8 mouse cellular contexts compared by ENCODE assay signal in genomic region chrX:162453821-162454402, GRCm38 (mm10).
A peak's percentile ranks its signal among the peaks of the same experiment; 100 is the strongest.
DNase-seq lines count a peak whose midpoint lies in the region; ATAC-seq and TF ChIP-seq lines count a peak whose summit lies in the region.
"Had no signal": no experiment of that assay in that cellular context is flagged by ENCODE, and none has a peak within 500 bp of the region (broad histone marks: within the 10 kb centered on the region; RNA-seq: fewer than 3 reads in every experiment).

No protein-coding gene starts in this region.

- no peak overlapping the region for H3K4me3 ChIP-seq in intestine, postnatal 0 days (ENCODE audit: low read depth, low read length)
- no peak overlapping the region for H3K4me3 ChIP-seq in intestine, embryonic 16.5 days (ENCODE audit: low read length)
- no peak overlapping the region for H3K4me3 ChIP-seq in midbrain, embryonic 14.5 days (replicated peaks; ENCODE audit: low read depth, low read length)
- H3K4me3 ChIP-seq in midbrain, embryonic 10.5 days: no peak overlapping the region
- no peak overlapping the region for H3K4me3 ChIP-seq in embryonic facial prominence, embryonic 14.5 days (ENCODE audit: low read depth, low read length)

- no peak overlapping the region for H3K27ac ChIP-seq in intestine, postnatal 0 days (ENCODE audit: low read depth, low read length)
- no peak overlapping the region for H3K27ac ChIP-seq in intestine, embryonic 16.5 days (ENCODE audit: low read length)
- no peak overlapping the region for H3K27ac ChIP-seq in midbrain, embryonic 14.5 days (replicated peaks; ENCODE audit: low read depth, low read length)
- no peak overlapping the region for H3K27ac ChIP-seq in midbrain, embryonic 10.5 days (replicated peaks)
- H3K27ac ChIP-seq in embryonic facial prominence, embryonic 14.5 days (replicated peaks; ENCODE audit: low read depth, low read length): no peak overlapping the region

- WGBS in intestine, postnatal 0 days: 66% methylated on average over 7 of the region's 7 CpGs
- 66% methylated on average over 7 of the region's 7 CpGs for WGBS in intestine, embryonic 16.5 days
- 61% methylated on average over 7 of the region's 7 CpGs for WGBS in midbrain, embryonic 14.5 days
- 64% methylated on average over 7 of the region's 7 CpGs for WGBS in midbrain, embryonic 10.5 days
- 49% methylated on average over 7 of the region's 7 CpGs for WGBS in embryonic facial prominence, embryonic 14.5 days

- no peaks in the 10 kb centered on the region for H3K36me3 ChIP-seq in intestine, postnatal 0 days (ENCODE audit: control insufficient read depth, insufficient read depth)
- no peaks in the 10 kb centered on the region for H3K36me3 ChIP-seq in intestine, embryonic 16.5 days (ENCODE audit: control insufficient read depth, insufficient read depth, low read length)
- H3K36me3 ChIP-seq in midbrain, embryonic 14.5 days (ENCODE audit: control insufficient read depth, insufficient read depth, low read length): no peaks in the 10 kb centered on the region
- no peaks in the 10 kb centered on the region for H3K36me3 ChIP-seq in midbrain, embryonic 10.5 days
- no peaks in the 10 kb centered on the region for H3K36me3 ChIP-seq in embryonic facial prominence, embryonic 14.5 days (ENCODE audit: control insufficient read depth, insufficient read depth, low read length)

- H3K9me3 ChIP-seq in intestine, postnatal 0 days (ENCODE audit: control insufficient read depth): no peaks in the 10 kb centered on the region
- H3K9me3 ChIP-seq in intestine, embryonic 16.5 days (ENCODE audit: control insufficient read depth, low read length): no peaks in the 10 kb centered on the region
- H3K9me3 ChIP-seq in midbrain, embryonic 14.5 days (ENCODE audit: control insufficient read depth, low read length): no peaks in the 10 kb centered on the region
- H3K9me3 ChIP-seq in midbrain, embryonic 10.5 days (replicated peaks): no peaks in the 10 kb centered on the region
- no peaks in the 10 kb centered on the region for H3K9me3 ChIP-seq in embryonic facial prominence, embryonic 14.5 days (ENCODE audit: control insufficient read depth, low read length)

- H3K27me3 ChIP-seq in intestine, postnatal 0 days (replicated peaks; ENCODE audit: control insufficient read depth, insufficient read depth, low read length): no peaks in the 10 kb centered on the region
- no peaks in the 10 kb centered on the region for H3K27me3 ChIP-seq in intestine, embryonic 16.5 days (replicated peaks; ENCODE audit: control insufficient read depth, insufficient read depth, low read length)
- no peaks in the 10 kb centered on the region for H3K27me3 ChIP-seq in midbrain, embryonic 14.5 days (ENCODE audit: control insufficient read depth, insufficient read depth, low read length)
- peaks cover 90% of the 10 kb centered on the region for H3K27me3 ChIP-seq in midbrain, embryonic 10.5 days (ENCODE audit: low read depth, poor library complexity, severe bottlenecking)
- H3K27me3 ChIP-seq in embryonic facial prominence, embryonic 14.5 days (replicated peaks; ENCODE audit: control insufficient read depth, insufficient read depth, low read length): no peaks in the 10 kb centered on the region; the same call in 1 of the 2 replicates

- no peaks in the 10 kb centered on the region for H3K4me1 ChIP-seq in intestine, postnatal 0 days (replicated peaks; ENCODE audit: control insufficient read depth, insufficient read depth, low read length)
- H3K4me1 ChIP-seq in intestine, embryonic 16.5 days (ENCODE audit: control insufficient read depth, insufficient read depth, low read length): no peaks in the 10 kb centered on the region
- no peaks in the 10 kb centered on the region for H3K4me1 ChIP-seq in midbrain, embryonic 14.5 days (ENCODE audit: control insufficient read depth, insufficient read depth, low read length)
- no peaks in the 10 kb centered on the region for H3K4me1 ChIP-seq in midbrain, embryonic 10.5 days
- no peaks in the 10 kb centered on the region for H3K4me1 ChIP-seq in embryonic facial prominence, embryonic 14.5 days (ENCODE audit: control insufficient read depth, insufficient read depth, low read length)

- H3K9ac ChIP-seq in intestine, postnatal 0 days (ENCODE audit: low read depth, low read length): no peak overlapping the region
- no peak overlapping the region for H3K9ac ChIP-seq in intestine, embryonic 16.5 days (ENCODE audit: low read depth, low read length)
- H3K9ac ChIP-seq in midbrain, embryonic 14.5 days (replicated peaks; ENCODE audit: low read length): no peak overlapping the region
- no peak overlapping the region for H3K9ac ChIP-seq in embryonic facial prominence, embryonic 14.5 days (ENCODE audit: low read depth, low read length)

- H3K4me2 ChIP-seq in intestine, postnatal 0 days (replicated peaks; ENCODE audit: low read depth): no peak overlapping the region
- no peak overlapping the region for H3K4me2 ChIP-seq in intestine, embryonic 16.5 days (ENCODE audit: low read depth, low read length)
- H3K4me2 ChIP-seq in midbrain, embryonic 14.5 days (ENCODE audit: low read length): no peak overlapping the region
- H3K4me2 ChIP-seq in embryonic facial prominence, embryonic 14.5 days (ENCODE audit: low read depth, low read length): no peak overlapping the region

- ATAC-seq in intestine, postnatal 0 days: no peak
- no peak for ATAC-seq in intestine, embryonic 16.5 days
- no peak for ATAC-seq in midbrain, embryonic 14.5 days (ENCODE audit: low FRiP score, low TSS enrichment)
- ATAC-seq in embryonic facial prominence, embryonic 14.5 days (ENCODE audit: low read depth): no peak
- peak; percentile 88 for ATAC-seq in megakaryocyte-erythroid progenitor cell, adult 5-6 weeks (replicated peaks; ENCODE audit: low FRiP score, low TSS enrichment, poor library complexity, severe bottlenecking)

- peak; percentile 28 for DNase-seq in midbrain, embryonic 14.5 days
- no peak for DNase-seq in midbrain, embryonic 10.5 days (ENCODE audit: low spot score)
- DNase-seq in embryonic facial prominence, embryonic 14.5 days (ENCODE audit: low spot score): peak; percentile 16
- DNase-seq in thymus, postnatal 4 days: no peak
- DNase-seq: gastrocnemius, postnatal 14 days had no signal

- peak; percentile 64 for TF ChIP-seq CTCF in intestine, postnatal 0 days (IDR thresholded peaks at IDR 0.05; ENCODE audit: low read depth)

Comparison
In these comparisons a context has a peak if more than half of its experiments do, and no peak if none do; other contexts are left out.
1. DNase-seq: peak in midbrain, embryonic 14.5 days (single experiment) and embryonic facial prominence, embryonic 14.5 days (single experiment); none in midbrain, embryonic 10.5 days (single experiment) and thymus, postnatal 4 days (single experiment).